Mouse (Mus musculus): ENCODE measurements around the gene Angel1. TPM values are rescaled to one million over a fixed set of nuclear protein-coding genes. Genes with fewer than 3 reads are reported as not detected.

Angel1 gene
- polyA plus RNA-seq, 1 experiment from 2014 or later, result 10.0 TPM

- no peak overlapping the region for H3K4me3 ChIP-seq (ENCODE audit: low read depth, low read length)
- no peak overlapping the region for H3K9ac ChIP-seq (replicated peaks; ENCODE audit: low read depth, low read length)
- H3K27me3 ChIP-seq (ENCODE audit: control insufficient read depth, insufficient read depth, low read length), result no peaks in the 10 kb centered on the region
- H3K9me3 ChIP-seq (ENCODE audit: control insufficient read depth, low read length), result no peaks in the 10 kb centered on the region
- H3K27ac ChIP-seq (ENCODE audit: low read depth, low read length), result no peak overlapping the region
- H3K4me2 ChIP-seq (ENCODE audit: low read depth, low read length), result no peak overlapping the region
- no peak for ATAC-seq (ENCODE audit: low read depth)
- H3K4me1 ChIP-seq (ENCODE audit: control insufficient read depth, insufficient read depth, low read length), result peaks cover 19% of the 10 kb centered on the region
- peaks cover 36% of the 10 kb centered on the region for H3K36me3 ChIP-seq (ENCODE audit: control insufficient read depth, insufficient read depth, low read length)
- WGBS, result 62% methylated on average over 13 of the region's 13 CpGs
These were observed 39.5 kb downstream of the Angel1 start for GRCm38 (mm10) chr12:86686551-86687330.

- Histone ChIP-seq H3K4me1 (ENCODE audit: control insufficient read depth, insufficient read depth, low read length) (peaks cover 22% of the 10 kb centered on the region), H3K36me3 (ENCODE audit: control insufficient read depth, insufficient read depth, low read length) (peaks cover 23% of the 10 kb centered on the region), H3K9me3 (ENCODE audit: control insufficient read depth, low read length) (no peaks in the 10 kb centered on the region), H3K27me3 (ENCODE audit: control insufficient read depth, insufficient read depth, low read length) (no peaks in the 10 kb centered on the region), H3K4me3 (ENCODE audit: low read depth, low read length) (no peak overlapping the region), H3K9ac (replicated peaks; ENCODE audit: low read depth, low read length) (no peak overlapping the region), H3K4me2 (ENCODE audit: low read depth, low read length) (no peak overlapping the region), H3K27ac (ENCODE audit: low read depth, low read length) (no peak overlapping the region)
- no peak for ATAC-seq (ENCODE audit: low read depth)
- 84% methylated on average over 9 of the region's 9 CpGs for WGBS
These were observed 41.0 kb downstream of the Angel1 start for GRCm38 (mm10) chr12:86685275-86685674.

GRCm38 (mm10) chr12:86683698-86684097 is 42.6 kb downstream of the Angel1 start:
- WGBS, result 79% methylated on average over 7 of the region's 7 CpGs
- H3K9me3 ChIP-seq (ENCODE audit: control insufficient read depth, low read length), result no peaks in the 10 kb centered on the region

GRCm38 (mm10) chr12:86682178-86682577 is 44.1 kb downstream of the Angel1 start:
- WGBS, result 79% methylated on average over 8 of the region's 8 CpGs
- H3K4me3 ChIP-seq (ENCODE audit: low read depth, low read length), result peak overlapping the region; percentile 98; the same call in 1 of the 2 replicates
- no peak for ATAC-seq (ENCODE audit: low read depth)
- no peak overlapping the region for H3K9ac ChIP-seq (replicated peaks; ENCODE audit: low read depth, low read length)
- H3K4me2 ChIP-seq (ENCODE audit: low read depth, low read length), result peak overlapping the region; percentile 63
- H3K27ac ChIP-seq (ENCODE audit: low read depth, low read length), result no peak overlapping the region
- no peaks in the 10 kb centered on the region for H3K27me3 ChIP-seq (ENCODE audit: control insufficient read depth, insufficient read depth, low read length)
- H3K9me3 ChIP-seq (ENCODE audit: control insufficient read depth, low read length), result no peaks in the 10 kb centered on the region
- peaks cover 22% of the 10 kb centered on the region for H3K4me1 ChIP-seq (ENCODE audit: control insufficient read depth, insufficient read depth, low read length)
- peaks cover 11% of the 10 kb centered on the region for H3K36me3 ChIP-seq (ENCODE audit: control insufficient read depth, insufficient read depth, low read length)

More at GRCm38 (mm10) chr12:86683698-86684097, 42.6 kb downstream of the Angel1 start:
- no peak overlapping the region for H3K4me2 ChIP-seq (ENCODE audit: low read depth, low read length)
- H3K9ac ChIP-seq (replicated peaks; ENCODE audit: low read depth, low read length), result no peak overlapping the region
- ATAC-seq (ENCODE audit: low read depth), result no peak
- peaks cover 22% of the 10 kb centered on the region for H3K4me1 ChIP-seq (ENCODE audit: control insufficient read depth, insufficient read depth, low read length)
- H3K4me3 ChIP-seq (ENCODE audit: low read depth, low read length), result no peak overlapping the region
- H3K36me3 ChIP-seq (ENCODE audit: control insufficient read depth, insufficient read depth, low read length), result peaks cover 16% of the 10 kb centered on the region
- H3K27me3 ChIP-seq (ENCODE audit: control insufficient read depth, insufficient read depth, low read length), result no peaks in the 10 kb centered on the region
- no peak overlapping the region for H3K27ac ChIP-seq (ENCODE audit: low read depth, low read length)

GRCm38 (mm10) chr12:86681626-86682025 is 44.6 kb downstream of the Angel1 start:
- Histone ChIP-seq H3K27me3 (ENCODE audit: control insufficient read depth, insufficient read depth, low read length) (no peaks in the 10 kb centered on the region), H3K9ac (replicated peaks; ENCODE audit: low read depth, low read length) (no peak overlapping the region), H3K36me3 (ENCODE audit: control insufficient read depth, insufficient read depth, low read length) (peaks cover 6% of the 10 kb centered on the region), H3K4me3 (ENCODE audit: low read depth, low read length) (peak overlapping the region; percentile 98), H3K9me3 (ENCODE audit: control insufficient read depth, low read length) (no peaks in the 10 kb centered on the region), H3K27ac (ENCODE audit: low read depth, low read length) (no peak overlapping the region), H3K4me2 (ENCODE audit: low read depth, low read length) (peak overlapping the region; percentile 63), H3K4me1 (ENCODE audit: control insufficient read depth, insufficient read depth, low read length) (peaks cover 22% of the 10 kb centered on the region)
- WGBS, result 75% methylated on average over 9 of the region's 9 CpGs
- ATAC-seq (ENCODE audit: low read depth), result no peak

- Histone ChIP-seq H3K4me2 (ENCODE audit: low read depth, low read length) (peak overlapping the region; percentile 63), H3K9ac (replicated peaks; ENCODE audit: low read depth, low read length) (peak overlapping the region; percentile 99), H3K36me3 (ENCODE audit: control insufficient read depth, insufficient read depth, low read length) (no peaks in the 10 kb centered on the region), H3K27me3 (ENCODE audit: control insufficient read depth, insufficient read depth, low read length) (no peaks in the 10 kb centered on the region), H3K4me1 (ENCODE audit: control insufficient read depth, insufficient read depth, low read length) (peaks cover 22% of the 10 kb centered on the region), H3K9me3 (ENCODE audit: control insufficient read depth, low read length) (no peaks in the 10 kb centered on the region), H3K4me3 (ENCODE audit: low read depth, low read length) (peak overlapping the region; percentile 98), H3K27ac (ENCODE audit: low read depth, low read length) (peak overlapping the region; percentile 97; the same call in 1 of the 2 replicates)
- no peak for ATAC-seq (ENCODE audit: low read depth)
- 16% methylated on average over 11 of the region's 11 CpGs for WGBS
These were observed 45.6 kb downstream of the Angel1 start for GRCm38 (mm10) chr12:86680591-86681193.

- peaks cover 22% of the 10 kb centered on the region for H3K4me1 ChIP-seq (ENCODE audit: control insufficient read depth, insufficient read depth, low read length)
- no peaks in the 10 kb centered on the region for H3K27me3 ChIP-seq (ENCODE audit: control insufficient read depth, insufficient read depth, low read length)
- peak overlapping the region; percentile 99 for H3K9ac ChIP-seq (replicated peaks; ENCODE audit: low read depth, low read length)
- ATAC-seq (ENCODE audit: low read depth), result no peak
- no peaks in the 10 kb centered on the region for H3K9me3 ChIP-seq (ENCODE audit: control insufficient read depth, low read length)
- H3K36me3 ChIP-seq (ENCODE audit: control insufficient read depth, insufficient read depth, low read length), result no peaks in the 10 kb centered on the region
- 12% methylated on average over 12 of the region's 12 CpGs for WGBS
- peak overlapping the region; percentile 98 for H3K4me3 ChIP-seq (ENCODE audit: low read depth, low read length)
- H3K4me2 ChIP-seq (ENCODE audit: low read depth, low read length), result peak overlapping the region; percentile 63
- H3K27ac ChIP-seq (ENCODE audit: low read depth, low read length), result peak overlapping the region; percentile 97
These were observed 46.2 kb downstream of the Angel1 start for GRCm38 (mm10) chr12:86679991-86680491.

GRCm38 (mm10) chr12:86679546-86679930 is 46.7 kb downstream of the Angel1 start:
- H3K4me2 ChIP-seq (ENCODE audit: low read depth, low read length), result peak overlapping the region; percentile 63
- peak overlapping the region; percentile 98 for H3K4me3 ChIP-seq (ENCODE audit: low read depth, low read length)
- ATAC-seq (ENCODE audit: low read depth), result peak; percentile 7; the same call in 1 of the 2 replicates
- H3K27me3 ChIP-seq (ENCODE audit: control insufficient read depth, insufficient read depth, low read length), result no peaks in the 10 kb centered on the region
- H3K4me1 ChIP-seq (ENCODE audit: control insufficient read depth, insufficient read depth, low read length), result peaks cover 22% of the 10 kb centered on the region
- no peaks in the 10 kb centered on the region for H3K36me3 ChIP-seq (ENCODE audit: control insufficient read depth, insufficient read depth, low read length)
- H3K9ac ChIP-seq (replicated peaks; ENCODE audit: low read depth, low read length), result peak overlapping the region; percentile 99
- H3K9me3 ChIP-seq (ENCODE audit: control insufficient read depth, low read length), result no peaks in the 10 kb centered on the region
- peak overlapping the region; percentile 97 for H3K27ac ChIP-seq (ENCODE audit: low read depth, low read length)
- 1% methylated on average over 9 of the region's 9 CpGs for WGBS

All from neural tube, embryonic 14.5 days (tissue).